Mouse (Mus musculus): ENCODE results near the gene Tgfa. TPM values are rescaled to one million over a fixed set of nuclear protein-coding genes. Genes with fewer than 3 reads are reported as not detected.

Tgfa gene
- total RNA-seq, 1 experiment from 2014 or later = 7.7 TPM

DNA sequence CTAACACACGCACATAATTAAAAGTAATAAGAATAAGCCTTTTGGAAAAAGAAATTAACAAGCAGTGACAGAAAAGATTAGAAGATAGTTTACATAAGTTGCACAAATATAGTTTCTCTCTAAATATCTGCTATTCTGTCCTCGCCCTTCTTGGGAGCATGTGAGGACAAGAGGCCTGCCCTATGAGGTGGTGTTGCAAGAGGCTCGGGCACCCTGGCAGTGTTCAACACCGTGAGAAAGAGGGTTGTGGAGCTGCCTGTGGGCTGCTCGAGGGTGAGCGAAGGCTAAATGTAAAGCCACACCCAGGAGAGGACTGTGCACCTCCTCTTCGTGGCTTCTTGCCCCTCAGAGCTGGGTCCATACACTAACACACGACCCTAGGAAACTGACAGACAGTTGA, 100.4 kb downstream of the Tgfa start:
- DNase-seq = peak; percentile 45

DNA sequence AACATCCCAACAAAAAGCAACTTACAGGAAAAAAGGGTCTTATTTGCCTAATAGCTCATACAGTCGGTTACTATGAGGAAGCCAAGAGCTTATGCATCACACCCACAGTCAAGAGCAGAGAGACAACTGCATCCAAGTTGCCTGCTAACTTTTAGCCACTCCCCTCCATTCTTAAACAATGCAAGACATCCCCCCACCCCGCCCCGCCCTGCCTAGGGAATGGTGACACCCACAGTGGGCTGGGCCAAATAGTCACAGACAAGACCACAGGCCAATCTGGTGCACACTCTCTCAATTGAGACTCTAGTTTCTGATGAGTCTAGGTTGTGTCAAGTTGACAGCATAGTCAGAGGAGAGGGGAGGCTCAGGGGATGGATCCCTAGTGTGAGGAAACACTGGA, 101.1 kb downstream of the Tgfa start:
- no peak for DNase-seq

DNA sequence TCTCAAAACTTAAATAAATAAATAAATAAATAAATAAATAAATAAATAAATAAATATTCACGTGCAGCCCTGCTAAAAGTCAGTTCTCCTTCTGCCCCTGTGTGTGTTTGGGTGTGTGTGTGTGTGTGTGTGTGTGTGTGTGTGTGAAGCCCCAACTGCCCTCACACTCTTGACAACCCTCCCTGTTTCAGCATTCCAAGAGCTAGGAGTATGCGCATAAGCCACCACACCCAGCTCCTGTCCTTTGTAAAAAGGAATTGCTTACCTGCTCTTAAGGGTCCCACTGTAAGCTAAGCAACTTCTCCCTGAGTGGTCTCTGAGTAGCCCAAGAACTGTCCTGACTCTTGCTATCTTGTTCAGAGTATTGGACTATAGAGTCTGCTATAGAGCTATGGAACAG, 101.9 kb downstream of the Tgfa start:
- DNase-seq = no peak

DNA sequence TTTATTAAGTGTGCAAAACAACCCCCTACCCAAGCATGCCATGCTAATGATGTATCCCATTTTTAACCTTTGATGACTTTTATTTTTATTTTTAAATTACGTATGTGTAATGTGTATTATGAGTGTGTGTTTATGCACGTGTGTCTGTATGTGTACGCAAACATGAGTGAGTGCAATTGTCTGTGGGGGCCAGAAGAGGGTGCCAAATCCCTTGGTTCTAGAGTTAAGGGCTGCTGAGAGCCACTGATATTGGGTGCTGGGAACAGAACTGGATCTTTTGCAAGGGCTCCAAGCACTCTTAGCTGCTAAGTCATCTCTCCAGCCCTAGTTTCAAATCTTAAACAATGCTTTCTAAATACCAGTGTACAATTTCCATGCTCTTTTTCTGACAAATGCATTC, 103.9 kb downstream of the Tgfa start:
- DNase-seq = no peak

DNA sequence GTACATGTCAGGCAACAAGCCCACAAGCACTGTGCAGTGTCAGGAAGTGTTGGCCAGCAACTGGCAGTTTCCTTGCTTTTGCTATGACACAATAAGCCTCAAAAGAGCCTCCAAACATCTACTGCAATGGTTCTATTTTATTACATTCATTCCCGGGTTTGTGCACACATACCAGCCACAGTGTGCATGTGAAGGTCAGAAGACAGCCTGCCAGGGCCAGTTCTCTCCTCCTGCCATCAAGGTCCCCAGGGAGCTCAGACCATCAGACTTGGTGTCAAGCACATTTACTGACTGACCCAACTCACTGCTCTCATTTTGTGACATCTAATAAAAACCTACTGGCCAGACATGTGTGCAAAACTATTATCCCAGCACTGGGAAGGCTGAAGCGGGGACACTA, 104.4 kb downstream of the Tgfa start:
- peak; percentile 67 for DNase-seq

DNA sequence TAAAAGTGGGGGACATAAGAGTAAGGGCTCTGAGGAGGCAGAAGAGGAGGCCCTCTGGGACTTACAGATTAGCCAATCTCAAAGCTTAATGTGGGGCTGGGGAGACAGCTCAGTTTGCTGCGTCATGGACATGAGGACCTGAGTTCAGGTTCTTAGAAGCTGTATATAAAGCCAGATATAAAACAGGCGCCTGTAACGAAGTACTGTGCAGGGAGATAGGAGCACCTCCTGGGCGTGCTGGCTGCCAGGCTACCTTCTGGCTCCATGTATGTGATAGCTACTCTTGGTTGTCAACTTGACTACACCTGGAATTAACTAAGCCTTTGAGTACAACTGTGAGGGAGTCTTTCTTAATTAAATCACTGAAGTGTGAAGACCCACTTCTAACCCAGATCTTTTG, 110.7 kb downstream of the Tgfa start:
- DNase-seq = no peak

DNA sequence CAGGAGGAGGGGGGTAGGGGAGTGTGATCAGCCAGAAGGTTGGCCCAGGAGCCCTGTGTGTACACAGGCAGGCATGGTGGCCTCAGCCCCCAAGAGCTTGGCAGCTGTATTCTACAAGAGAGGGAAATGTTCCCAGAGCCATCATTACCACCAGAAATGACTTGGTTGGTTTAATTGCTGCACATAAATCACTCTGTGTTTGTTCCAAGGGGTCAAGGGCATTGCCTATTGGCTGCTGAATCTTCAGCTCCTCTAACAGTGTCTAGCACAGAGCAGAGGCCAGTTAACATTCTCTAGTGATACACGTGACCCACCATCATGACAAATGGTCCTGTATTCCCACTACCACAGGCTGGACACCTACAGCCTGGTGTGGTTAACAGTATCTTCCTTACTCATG, 119.0 kb downstream of the Tgfa start:
- peak; percentile 32 for DNase-seq

DNA sequence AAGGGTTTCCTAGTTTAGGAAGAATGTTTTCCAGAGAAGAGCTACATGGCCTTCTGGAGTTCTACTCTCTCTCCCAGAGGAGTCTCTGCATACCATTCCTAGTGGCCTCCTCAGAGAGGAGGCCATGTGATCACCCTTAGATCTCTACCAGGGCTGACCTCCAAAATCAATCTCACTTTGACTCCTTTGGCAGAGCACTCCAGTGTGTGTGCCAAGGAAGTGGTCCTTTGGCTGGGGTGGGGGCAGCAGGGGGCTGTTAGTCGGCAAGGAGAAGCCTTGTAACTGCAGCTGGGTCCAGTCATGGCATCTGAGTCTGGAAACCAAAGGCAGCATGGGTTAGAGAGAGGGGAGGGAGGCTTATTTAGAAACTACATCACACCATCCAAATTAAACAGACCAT, 122.0 kb downstream of the Tgfa start:
- peak; percentile 60 for DNase-seq

DNA sequence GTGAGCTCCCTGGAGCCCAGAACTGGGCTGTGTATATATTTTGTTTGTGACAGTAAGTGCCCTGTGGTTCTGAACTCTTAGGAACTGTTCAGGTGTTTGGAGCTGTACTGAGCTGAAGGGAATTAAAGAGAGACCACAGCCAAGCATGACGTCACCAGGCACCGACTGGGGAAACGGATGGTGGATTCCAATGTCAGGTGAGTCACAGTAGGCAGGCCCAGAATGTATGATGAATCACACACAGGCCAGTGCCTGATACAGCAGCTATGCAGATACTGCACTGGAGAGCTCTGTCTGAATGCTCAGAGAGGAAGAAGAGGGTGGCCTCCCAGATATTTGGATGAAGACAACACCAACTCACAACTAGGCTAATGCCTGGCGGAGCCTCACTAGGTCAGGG, 123.8 kb downstream of the Tgfa start:
- DNase-seq = peak; percentile 83

DNA sequence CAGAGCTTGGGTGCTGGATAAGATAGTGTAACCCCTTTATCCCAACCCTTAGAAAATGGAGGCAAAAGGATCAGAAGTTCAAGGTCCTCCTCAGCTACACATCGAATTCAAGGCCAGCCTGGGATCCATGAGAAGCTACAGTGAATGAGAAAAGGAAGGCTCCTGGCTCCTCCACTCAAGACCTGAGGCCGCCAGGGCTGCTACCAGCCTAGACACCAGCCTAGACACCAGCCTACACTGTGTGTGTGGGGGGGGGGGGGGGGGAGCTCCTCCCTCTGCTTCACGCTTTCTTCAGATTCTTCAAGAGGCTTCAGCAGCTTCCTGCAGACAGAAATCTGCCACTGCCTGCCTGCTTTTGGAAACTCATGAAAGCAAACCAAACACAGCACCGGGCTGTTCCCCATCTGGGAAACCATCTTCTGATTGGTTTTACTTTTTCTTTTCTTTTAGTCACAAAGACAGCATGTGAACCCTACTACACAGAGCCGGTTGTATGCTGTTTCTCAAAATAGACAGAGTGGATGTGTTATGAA, 127.1 kb downstream of the Tgfa start:
- DNase-seq = no peak

DNA sequence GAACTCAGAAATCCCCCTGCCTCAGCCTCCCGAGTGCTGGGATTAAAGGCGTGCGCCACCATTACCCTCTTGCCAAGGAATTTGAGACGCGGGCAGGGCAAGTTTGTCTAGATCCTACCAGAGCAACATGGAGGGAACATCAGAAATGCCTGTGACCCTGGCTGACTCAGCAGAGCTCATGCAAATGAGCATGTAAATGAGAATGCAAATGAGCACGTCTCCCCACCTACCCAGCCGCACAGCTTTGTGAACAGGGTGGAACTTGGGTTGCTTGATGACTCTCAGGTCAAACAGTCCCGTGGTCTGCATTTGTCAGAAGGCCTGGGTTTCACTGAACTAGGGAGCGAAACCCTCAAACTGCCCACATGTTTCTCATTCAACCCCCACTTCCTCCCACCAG, 128.0 kb downstream of the Tgfa start:
- no peak for DNase-seq

DNA sequence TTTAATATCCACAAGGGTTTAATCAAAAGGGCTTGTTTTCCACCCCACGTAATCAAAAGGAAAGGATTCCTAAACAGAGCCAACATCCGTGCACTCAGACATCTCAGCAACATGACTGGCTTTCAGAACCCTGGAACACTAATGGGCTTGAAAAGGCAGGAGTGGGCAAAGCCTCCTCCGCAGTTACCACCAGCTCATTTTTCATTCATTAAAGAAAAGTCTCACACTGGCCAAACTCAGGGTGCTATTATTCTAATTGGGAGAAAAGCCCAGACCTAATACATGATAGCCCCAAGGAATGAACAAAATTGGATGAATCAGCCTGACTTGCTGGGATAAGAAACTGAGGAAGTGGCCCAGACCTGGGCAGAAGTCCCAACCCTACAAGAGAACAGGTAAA, 129.4 kb downstream of the Tgfa start:
- no peak for DNase-seq

Other genes with a start within 250 kb of the Tgfa start
- gene Dusp11, start 233.6 kb upstream of the Tgfa start, total RNA-seq (2021) = 115 and 124 TPM in 2 replicates
- gene Figla, start 179.1 kb upstream of the Tgfa start, total RNA-seq (2021) = not detected in 2 replicates
- gene Add2, start 166.5 kb upstream of the Tgfa start, total RNA-seq (2021) = 5.2 and 6.1 TPM in 2 replicates
- 84.9 and 89.9 TPM in 2 replicates for gene Fam136a, start 170.4 kb downstream of the Tgfa start, total RNA-seq (2021)
- gene Snrpg, start 176.1 kb downstream of the Tgfa start, total RNA-seq (2021) = 248 and 268 TPM in 2 replicates
- gene Pcyox1, start 201.9 kb downstream of the Tgfa start, total RNA-seq (2021) = 145 and 151 TPM in 2 replicates
- gene Tia1, start 209.0 kb downstream of the Tgfa start, total RNA-seq (2021) = 48.8 and 69.5 TPM in 2 replicates
- gene Gm44790, start 231.4 kb downstream of the Tgfa start, total RNA-seq (2021) = 0.78 TPM in 1 of 2 replicates, not detected in the other
- 15.6 and 16.4 TPM in 2 replicates for gene C87436, start 243.2 kb downstream of the Tgfa start, total RNA-seq (2021)

Data from adrenal gland, postnatal 14 days (tissue).